Mouse (Mus musculus) monocyte, adult 2 months (primary cell): ENCODE measurements at regions not wholly inside any gene's neighbourhood (a gene's known extent, or its start where the extent isn't known, plus 50 kb on each side); places are given as distances from the start of the nearest gene placed in this dataset.

Experiments
- DNase-seq, 2 experiments: peaks; one replicate each; pipeline ENCODE4 v3.0.0; 2022; ENCODE audit warnings: low spot score in 2 of 2, low read depth in 1 of 2

DNA sequence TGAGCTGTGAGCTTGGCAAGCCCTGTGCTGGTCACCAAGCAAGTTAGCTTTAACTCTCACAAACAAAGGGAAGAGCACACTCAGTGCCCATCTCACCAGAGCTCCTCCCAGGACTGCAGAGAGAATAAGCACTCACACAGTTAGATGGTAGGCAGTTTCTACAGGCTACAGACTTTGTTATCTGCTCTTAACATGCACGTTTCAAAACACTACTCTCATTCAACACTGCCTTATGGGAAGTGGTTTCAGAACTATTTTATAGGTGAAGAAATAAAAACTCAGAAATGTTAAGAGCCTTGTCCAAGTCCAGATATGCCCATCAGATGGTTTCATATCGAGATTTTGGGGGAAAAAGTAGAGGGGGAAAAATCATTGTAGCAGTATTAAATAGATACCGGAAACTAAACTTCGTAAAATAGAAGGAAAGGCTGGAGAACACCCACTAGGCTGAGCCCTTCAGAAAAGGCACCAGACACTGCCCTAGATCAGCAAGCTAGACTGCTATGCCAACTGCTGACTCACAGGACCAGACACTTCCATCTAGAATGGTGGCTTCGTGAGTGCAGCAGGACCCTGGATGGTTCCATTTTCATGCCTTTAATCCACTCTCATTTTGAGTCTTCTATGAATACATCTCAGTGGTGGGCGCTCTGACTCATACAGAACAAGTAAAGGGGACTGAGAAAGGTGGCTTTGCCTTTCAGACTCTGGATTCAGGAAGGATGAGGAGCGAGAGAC is 51.3 kb upstream of the Serbp1 start:
- DNase-seq: no peak

DNA sequence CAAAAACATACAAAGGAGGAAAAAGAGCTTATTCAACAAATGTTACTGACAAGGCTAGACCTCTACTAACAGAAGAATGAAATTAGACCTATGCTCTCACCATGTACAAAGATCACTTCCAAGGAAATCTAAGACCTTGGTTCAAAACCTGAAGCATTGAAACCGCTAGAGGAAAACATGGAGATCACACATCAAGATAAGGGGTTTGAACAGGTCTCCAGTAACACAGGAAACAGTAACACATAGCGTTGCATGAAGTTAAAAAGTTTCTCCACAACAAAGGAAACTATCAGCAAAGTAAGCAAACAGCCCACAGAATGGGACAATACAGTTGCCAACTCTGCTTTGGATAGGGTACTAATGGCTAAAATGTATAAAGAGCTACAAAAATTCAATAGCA is 53.3 kb upstream of the Serbp1 start:
- DNase-seq: no peak

DNA sequence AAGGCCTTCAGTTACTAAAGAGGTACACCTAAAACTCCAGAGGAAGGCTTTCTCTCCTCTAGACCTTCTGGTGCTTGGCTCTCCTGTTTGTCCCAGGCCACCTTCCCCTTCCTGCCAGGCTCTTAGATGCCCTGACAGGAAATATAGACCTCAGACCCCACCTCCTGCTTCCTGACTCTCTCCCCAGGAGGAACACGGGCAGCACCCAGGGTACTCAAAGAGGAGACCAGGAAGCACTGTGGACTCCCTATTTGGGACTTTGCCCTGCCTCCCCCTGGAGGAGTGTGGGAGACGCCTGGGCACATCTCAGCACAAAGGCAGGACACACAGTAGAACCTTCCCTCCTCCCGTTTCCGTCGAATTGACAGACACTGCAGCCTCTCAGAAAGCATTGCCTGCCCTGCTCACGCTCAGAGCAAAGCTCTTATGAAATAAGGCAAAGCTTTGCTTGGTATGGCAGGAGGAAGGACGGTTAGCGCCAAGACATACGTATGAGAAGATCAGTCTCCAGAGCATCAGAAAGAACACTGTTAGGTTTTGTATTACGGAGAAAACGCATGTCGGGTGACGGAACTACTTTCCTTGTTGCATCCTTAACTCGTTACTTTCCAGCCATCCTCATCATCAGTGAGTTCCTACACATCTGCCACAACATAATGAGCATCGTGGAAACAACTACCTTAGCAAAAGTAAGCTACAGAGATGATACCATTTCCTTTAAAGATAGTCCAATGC is 54.3 kb upstream of the Serbp1 start:
- DNase-seq: no peak

DNA sequence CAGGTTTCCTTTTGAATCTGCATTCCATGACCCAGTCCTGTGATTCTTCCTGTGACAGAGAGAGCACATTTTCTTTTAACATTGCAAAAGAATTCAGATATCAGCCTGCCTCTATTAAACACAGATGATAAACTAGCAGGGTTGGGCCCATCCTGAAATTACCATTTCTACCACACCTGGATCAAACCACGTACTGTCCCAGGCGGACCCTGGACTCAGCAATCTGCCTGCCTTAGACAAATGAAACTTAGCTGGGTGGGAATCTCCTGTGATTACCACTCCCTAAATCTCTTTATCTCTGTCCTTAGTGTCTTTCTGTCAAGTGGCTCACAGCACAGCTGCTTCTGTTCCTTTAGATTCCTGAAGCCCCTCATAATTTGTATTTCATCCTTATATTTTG is 55.5 kb upstream of the Serbp1 start:
- DNase-seq: no peak

DNA sequence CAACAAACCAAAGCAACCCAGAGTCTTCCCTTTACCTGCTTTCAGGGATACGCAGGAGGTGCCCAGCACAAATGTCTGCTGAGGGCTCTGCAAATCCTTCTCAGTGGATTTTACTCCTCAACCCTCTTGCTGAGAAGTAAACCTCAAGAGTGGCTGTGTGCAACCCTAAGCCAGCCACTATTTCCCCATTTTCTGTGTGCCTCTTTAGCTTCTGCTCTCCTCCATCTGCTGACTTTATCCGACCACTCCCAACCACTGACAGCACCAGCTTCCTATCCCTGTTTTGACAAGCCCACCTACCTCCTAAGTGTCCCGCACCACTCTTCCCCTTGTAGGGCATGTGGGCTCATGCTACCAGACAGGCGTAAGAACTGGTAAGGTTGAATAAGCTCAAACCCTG is 56.5 kb upstream of the Serbp1 start:
- no peak for DNase-seq

DNA sequence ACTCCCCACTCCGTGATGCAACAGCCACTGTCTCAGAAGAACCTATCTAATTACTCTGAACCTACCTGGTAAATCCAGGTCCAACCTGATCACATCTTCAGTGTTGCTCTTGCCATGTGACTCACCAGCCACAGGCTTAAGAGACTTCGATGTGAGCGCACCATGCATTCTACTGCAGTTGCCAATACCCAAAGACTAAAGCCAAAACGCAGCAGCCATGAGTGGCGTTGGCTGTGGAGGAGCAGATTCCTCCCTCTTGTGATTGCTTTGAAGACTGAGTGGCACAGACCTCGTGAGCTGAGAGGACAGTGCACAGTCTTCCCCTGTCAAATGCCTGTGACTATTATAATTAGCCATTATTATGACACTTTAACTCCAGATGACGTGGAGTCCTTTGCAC is 58.6 kb upstream of the Serbp1 start:
- DNase-seq: no peak

DNA sequence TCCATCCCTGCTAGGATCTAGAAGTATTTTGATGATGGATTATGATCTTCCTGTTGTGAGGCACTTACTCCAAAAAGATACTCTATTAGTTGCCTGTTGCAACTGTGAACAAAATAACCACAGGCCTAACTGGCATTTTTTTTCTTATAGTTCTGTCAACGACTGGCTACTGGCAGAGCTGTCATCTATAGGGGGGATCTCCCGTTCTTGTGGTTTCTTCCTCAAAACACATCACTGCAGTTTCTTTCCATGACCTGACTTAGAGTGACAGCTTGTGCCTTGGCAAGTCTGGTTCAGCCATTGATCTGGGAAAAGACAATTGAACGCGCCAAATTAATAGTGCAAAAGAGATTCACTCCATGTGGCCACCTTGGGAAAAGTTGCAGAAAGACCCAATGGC is 59.4 kb upstream of the Serbp1 start:
- no peak for DNase-seq

- DNase-seq: no peak
These were observed 59.9 kb upstream of the Serbp1 start for GRCm38 (mm10) chr6:67178101-67178500.

GRCm38 (mm10) chr6:67170674-67170946 is 67.4 kb upstream of the Serbp1 start:
- no peak for DNase-seq

- DNase-seq: no peak
These were observed 67.9 kb upstream of the Serbp1 start for GRCm38 (mm10) chr6:67169873-67170673.

GRCm38 (mm10) chr6:67168803-67169202 is 69.2 kb upstream of the Serbp1 start:
- DNase-seq: no peak

DNA sequence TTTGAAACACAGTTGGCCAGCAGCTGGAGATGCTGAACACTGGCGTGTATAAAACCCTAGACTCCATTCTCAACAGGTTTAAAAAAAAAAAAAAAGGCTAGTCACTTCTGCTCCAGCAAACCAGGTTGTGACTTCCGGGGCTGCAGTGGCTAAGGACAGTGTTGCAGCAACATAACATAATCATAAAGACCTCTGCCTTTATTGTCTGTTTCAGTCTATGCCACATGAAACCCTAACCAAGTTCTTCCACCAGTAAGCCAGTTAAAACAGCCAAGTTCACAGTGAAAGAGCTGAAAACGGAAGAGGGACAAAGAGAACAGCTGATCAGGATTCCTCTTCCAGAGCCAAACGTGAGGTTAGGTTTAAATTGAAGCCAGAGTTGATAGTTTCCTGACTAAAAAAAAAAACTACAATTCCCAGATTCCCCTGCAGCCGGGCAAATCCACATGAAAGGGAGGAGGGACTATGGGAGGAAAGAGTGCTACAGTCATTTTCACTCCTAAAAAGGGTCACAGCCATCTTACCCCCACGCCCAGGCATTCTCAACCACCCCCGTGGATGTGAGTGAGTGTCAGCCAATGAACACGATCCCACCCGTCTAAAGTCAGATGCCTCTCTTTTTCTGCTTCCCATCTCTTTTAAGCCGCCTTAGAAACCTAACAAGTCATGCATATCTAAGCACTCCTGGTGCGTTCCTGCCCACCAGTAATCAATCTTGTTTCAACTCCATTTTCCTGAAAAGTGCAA is 69.8 kb upstream of the Serbp1 start:
- no peak for DNase-seq

DNA sequence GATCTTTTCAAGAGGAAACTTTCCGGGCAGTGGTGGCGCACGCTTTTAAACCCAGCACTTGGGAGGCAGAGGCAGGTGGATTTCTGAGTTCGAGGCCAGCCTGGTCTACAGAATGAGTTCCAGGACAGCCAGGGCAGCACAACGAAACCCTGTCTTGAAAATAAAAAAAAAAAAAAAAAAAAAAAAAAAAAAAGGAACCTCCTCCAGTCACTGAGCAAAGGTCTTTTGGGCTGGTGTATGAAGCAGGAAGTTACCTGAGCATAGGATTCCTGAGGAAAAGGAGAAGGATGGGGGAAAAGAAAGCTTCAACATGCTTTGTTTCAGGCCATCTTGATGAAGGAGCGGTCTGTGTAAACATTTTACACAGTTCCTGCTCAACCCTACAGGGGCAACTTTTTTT is 72.9 kb upstream of the Serbp1 start:
- no peak for DNase-seq

- no peak for DNase-seq
These were observed 74.0 kb upstream of the Serbp1 start for GRCm38 (mm10) chr6:67163947-67164346.

DNA sequence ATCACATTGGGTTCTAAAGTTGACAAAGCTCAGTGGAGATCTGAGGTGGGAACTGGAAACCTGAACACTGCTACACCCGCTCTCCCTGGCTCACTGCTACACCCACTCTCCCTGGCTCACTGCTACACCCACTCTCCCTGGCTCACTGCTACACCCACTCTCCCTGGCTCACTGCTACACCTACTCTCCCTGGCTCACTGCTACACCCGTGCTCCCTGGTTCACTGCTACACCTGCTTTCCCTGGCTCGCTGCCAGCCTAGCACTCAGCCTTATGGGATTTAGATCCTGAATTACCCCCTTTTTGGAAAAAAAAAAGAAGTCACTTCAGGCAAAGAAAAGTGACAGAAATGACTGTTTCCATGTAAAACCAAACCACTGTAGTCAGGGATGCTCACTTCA is 75.2 kb upstream of the Serbp1 start:
- DNase-seq: no peak

DNA sequence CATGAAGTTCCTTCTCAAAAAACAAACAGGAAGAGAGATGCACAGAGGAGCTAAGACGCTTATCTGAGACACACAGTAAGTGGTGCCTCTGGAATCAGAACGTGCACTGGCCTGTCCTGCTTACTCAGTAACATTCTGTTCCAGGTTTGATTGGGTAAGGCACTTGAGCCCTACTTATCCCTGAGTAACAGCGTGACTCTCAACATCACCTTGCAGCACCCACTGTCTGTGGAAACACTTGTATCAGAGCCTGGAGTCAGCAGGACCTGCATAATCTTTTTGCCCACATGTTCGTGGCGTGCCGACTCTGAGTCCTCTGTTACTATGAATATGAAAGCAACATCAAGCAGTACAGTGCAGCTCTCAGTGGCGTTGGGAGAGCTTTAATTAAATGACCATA is 76.4 kb upstream of the Serbp1 start:
- no peak for DNase-seq

DNA sequence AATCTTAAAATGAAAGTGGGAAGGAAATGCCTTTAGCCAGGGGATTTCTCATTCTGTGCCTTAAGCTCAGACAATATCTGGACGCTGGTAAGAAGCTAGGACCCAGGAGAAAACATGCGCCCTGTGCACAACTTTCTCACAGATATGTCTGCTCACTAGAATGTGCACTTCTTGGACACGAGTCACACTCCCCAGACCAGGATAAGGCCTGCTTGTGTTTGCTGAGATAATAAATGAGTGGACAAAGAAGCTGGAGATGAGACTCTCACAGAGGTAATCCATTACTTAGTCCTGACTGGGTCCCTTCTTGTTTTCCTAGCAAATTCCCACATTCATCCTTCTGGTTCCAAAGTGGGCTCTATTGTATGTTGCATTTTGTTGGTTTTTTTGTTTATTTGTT is 77.4 kb upstream of the Serbp1 start:
- DNase-seq: no peak

- no peak for DNase-seq
These were observed 78.1 kb upstream of the Serbp1 start for GRCm38 (mm10) chr6:67159726-67160523.

- no peak for DNase-seq
These were observed 78.8 kb upstream of the Serbp1 start for GRCm38 (mm10) chr6:67159224-67159623.

DNA sequence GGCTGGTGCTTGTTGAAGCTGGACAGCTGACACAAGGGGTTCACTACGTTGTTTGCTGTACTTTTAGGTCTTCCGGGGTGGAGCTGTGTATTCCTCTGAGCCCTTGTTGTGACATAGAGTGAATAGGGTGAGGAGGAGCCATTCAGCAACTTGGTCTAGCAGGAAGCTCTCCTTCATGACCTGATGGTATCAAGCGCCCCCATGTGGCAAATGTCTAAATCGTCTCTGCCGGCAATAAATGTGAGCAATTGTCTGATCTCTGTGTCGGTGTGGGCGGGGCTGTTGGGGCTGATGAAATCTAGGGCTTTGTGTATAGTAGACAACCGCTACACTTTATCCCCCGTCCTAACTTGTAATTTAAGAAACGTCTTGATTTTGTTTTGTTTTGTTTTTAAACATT is 79.2 kb upstream of the Serbp1 start:
- peak; percentile 77 to 81 for DNase-seq
